Mouse (Mus musculus): ENCODE data around the gene En2.

- no peak for TF ChIP-seq ZNF384 (IDR thresholded peaks at IDR 0.05; ENCODE audit: low read depth, low read length)
- TF ChIP-seq MAX (IDR thresholded peaks at IDR 0.05; ENCODE audit: low read length), result no peak
- TF ChIP-seq CTCF (conservative IDR thresholded peaks at IDR 0.05 in 1 of 2, IDR thresholded peaks at IDR 0.05 in 1 of 2; ENCODE audit: low read depth in 2 of 2, low read length in 2 of 2), result no peak
- TF ChIP-seq ZMIZ1 (IDR thresholded peaks at IDR 0.05; ENCODE audit: low read depth, low read length), result no peak
- TF ChIP-seq RCOR1 (conservative IDR thresholded peaks at IDR 0.05; ENCODE audit: low read depth, low read length), result no peak
- no peak for TF ChIP-seq POLR2A (IDR thresholded peaks at IDR 0.05; ENCODE audit: low read depth, low read length)
- no peak for TF ChIP-seq USF2 (conservative IDR thresholded peaks at IDR 0.05; ENCODE audit: low read depth, low read length)
- TF ChIP-seq SIN3A (IDR thresholded peaks at IDR 0.05; ENCODE audit: low read length), result no peak
- no peak for TF ChIP-seq BHLHE40 (IDR thresholded peaks at IDR 0.05; ENCODE audit: low read depth, low read length)
- TF ChIP-seq HCFC1 (IDR thresholded peaks at IDR 0.05; ENCODE audit: low read depth, low read length), result no peak
- TF ChIP-seq JUND (conservative IDR thresholded peaks at IDR 0.05; ENCODE audit: low read depth, low read length), result no peak
Measured at GRCm38 (mm10) chr5:28171667-28172066, 6.2 kb downstream of the En2 start.

All from CH12.LX (cell line).